Mouse (Mus musculus) right cerebral cortex, postnatal 25 days (tissue): ENCODE measurements around the gene Hoxc4.

ENCODE experiments used
- DNase-seq: peaks from one replicate; pipeline ENCODE4 v3.0.0; 2022

Hoxc4 gene

GRCm38 (mm10) chr15:103014166-103015008, 4.3 kb upstream of the Hoxc4 start:
- no peak for DNase-seq

- no peak for DNase-seq
Measured at GRCm38 (mm10) chr15:103015009-103015399, 3.7 kb upstream of the Hoxc4 start.

GRCm38 (mm10) chr15:103015406-103016166, 3.1 kb upstream of the Hoxc4 start:
- no peak for DNase-seq

GRCm38 (mm10) chr15:103020899-103021418, 2.2 kb downstream of the Hoxc4 start:
- DNase-seq: no peak

- DNase-seq: no peak
Measured at GRCm38 (mm10) chr15:103021544-103021943, 2.8 kb downstream of the Hoxc4 start.

- no peak for DNase-seq
Measured at GRCm38 (mm10) chr15:103024131-103024530, 5.4 kb downstream of the Hoxc4 start.

DNA sequence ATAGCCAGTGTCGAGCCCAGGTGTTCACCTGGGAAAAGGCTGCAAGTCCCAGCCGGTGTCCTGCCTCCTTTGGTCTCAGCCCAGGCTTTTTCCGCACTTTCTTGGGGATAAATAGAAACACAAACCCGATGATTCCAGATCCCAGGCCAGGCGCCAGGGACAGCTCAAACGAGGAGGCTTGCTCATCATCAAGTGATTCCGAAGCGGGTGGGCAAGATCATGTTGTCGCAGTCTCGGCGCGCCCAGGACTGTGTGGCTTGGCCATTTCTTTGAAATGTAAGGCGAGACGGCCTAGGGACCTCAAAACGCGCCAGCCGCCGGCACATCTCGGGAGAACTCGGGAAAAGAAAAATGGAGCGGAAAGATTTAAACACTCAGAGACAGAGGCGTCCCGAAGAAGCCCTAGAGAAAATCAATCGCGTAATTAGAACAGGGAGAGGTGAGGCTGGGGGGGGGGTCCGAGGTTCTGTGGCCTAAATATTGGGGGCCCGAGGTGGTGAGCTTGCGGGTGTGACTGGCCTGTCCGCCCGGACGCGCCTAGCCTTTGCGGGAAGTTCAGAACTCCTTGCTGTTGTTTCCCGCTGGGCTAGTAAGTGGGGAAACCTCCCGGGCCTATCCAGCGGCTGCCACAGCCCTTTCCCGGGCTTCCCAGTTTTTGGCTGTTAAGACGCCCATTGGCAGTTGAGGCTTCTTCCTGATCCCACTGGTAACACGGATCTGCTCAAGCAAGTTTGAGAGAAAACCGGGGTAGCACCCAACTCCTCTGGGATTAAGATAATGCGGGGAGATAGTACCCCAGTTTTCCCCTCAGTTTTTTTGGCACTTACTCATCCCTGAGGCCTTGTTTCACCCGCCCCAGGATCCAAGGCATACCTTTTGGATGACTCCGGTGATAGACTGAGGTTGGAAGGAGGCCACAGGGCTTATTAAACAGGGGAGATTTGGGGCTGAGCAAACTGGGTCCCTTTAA, 8.8 kb downstream of the Hoxc4 start:
- no peak for DNase-seq

DNA sequence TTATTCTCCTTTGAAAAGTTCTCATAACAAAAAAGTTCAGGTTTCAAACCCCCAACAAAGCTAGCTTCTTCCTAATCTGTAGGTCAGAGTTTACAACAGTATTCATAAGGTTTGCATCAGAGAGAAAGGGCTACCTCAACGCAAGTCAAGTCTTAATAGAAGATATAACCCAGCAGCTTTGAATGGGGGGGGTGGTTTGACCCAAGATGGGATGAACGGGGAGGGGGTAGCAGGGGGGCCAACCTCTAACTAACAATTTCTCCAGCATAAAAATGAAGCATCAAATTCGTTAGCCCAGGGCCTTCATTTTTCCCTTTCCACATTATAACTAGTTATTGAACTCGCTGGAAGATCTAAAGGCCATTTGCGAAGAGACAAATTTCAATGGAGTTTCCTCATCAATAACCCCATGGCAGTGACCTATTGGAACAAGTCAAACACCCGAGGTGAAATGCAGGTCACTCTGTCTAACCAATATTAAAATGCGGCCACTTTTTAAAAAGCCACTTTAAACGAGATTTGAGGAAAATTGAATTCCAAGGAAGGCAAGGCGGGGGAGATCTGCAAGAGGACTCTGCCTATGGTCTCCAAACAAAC, 10.3 kb downstream of the Hoxc4 start:
- no peak for DNase-seq

DNA sequence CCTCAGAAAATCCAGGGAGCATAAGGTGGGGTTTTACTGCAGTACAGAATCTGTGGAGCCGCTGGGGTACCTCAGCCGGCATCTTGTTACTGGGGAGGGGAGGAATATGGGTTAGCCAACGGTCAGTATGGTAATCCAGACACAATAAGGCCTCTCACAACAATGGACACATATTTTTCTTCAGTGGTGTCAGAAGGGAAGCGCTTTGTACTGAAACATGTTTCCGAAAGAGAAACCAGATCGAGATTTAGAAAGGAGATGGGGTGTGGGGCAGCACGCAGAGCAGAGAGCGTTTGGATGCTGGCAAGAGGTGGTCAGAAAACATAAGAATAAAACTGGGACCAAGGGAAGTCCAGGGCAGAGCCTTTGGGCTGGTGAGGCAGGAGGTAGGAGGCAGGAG, 11.4 kb downstream of the Hoxc4 start:
- no peak for DNase-seq

- DNase-seq: no peak
Measured at GRCm38 (mm10) chr15:103032167-103032566, 13.4 kb downstream of the Hoxc4 start.

DNA sequence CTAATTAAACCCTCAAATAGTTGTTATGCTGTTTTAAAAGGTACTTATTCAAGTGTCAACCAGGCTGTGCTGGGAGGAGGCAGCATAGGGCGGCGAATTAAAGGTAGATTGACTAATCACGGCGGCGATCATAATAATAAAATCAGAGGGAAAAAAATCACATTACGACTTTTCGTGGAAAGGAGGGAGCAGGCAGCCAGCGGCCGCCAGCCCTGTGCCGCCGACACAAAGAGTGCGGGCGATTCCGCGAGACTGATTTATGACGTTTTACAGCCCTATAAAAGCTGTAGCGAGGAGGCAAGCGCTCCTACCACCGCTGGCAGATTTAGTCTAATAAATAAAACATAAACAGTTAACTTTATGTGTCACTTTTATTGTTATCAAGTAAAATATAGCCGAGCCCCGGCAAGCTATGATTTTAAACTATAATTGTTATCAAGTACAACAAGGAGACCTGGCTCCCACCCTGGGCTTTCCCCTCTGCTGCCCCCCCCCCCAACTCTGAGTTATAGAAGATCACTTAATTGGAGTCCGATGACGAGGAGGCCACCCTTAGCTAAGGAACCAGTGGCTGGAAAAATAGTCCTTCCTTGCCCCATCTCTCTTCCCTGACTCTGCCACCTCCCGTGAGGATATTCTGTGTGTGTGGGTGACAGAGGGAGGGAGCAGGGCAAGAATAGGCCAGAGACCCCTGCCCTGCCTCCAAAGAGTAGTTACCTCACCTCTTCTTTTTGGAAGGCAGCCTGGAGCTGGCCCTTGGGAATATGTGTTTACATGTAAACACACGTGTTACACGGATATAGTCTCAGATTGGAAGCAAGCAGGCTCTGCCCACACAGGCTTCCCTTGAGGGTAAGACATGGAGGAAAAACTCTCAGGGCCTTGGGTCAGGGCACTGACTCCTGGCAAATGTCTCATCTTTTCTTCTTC, 14.2 kb downstream of the Hoxc4 start:
- DNase-seq: no peak

DNA sequence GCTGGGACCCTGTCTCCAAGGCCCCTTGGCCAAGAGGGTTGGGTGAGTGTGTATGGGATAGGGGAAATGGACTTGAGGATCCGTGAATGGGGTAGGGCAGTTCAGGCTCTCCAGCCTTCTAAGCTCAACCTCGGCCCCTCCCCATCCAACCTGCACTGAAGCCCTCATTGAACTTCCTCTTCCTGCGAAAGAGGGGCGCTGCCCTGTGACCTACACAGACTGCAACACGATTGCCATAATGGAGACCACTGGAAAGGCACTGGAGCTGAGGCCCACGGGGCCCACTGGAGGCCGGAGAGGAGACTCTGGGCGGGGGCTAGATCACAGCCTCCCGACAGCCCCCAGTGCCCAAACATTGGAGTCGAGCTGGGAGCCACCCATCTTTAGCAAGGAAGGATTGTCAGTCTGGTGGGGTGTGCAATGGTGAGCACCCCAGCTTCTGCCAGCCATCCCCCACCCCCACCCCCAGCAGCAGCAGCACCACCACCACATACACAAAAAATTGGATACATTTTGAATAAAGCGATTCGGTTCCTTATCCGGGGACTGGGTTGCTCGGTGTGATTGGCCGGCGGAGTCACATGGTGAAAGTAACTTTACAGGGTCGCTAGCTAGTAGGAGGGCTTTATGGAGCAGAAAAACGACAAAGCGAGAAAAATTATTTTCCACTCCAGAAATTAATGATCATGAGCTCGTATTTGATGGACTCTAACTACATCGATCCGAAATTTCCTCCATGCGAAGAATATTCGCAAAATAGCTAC, 15.5 kb downstream of the Hoxc4 start:
- DNase-seq: no peak

GRCm38 (mm10) chr15:103034807-103035547, 16.2 kb downstream of the Hoxc4 start:
- no peak for DNase-seq

GRCm38 (mm10) chr15:103035548-103035881, 16.8 kb downstream of the Hoxc4 start:
- no peak for DNase-seq

- DNase-seq: no peak
Measured at GRCm38 (mm10) chr15:103037579-103037978, 18.8 kb downstream of the Hoxc4 start.

DNA sequence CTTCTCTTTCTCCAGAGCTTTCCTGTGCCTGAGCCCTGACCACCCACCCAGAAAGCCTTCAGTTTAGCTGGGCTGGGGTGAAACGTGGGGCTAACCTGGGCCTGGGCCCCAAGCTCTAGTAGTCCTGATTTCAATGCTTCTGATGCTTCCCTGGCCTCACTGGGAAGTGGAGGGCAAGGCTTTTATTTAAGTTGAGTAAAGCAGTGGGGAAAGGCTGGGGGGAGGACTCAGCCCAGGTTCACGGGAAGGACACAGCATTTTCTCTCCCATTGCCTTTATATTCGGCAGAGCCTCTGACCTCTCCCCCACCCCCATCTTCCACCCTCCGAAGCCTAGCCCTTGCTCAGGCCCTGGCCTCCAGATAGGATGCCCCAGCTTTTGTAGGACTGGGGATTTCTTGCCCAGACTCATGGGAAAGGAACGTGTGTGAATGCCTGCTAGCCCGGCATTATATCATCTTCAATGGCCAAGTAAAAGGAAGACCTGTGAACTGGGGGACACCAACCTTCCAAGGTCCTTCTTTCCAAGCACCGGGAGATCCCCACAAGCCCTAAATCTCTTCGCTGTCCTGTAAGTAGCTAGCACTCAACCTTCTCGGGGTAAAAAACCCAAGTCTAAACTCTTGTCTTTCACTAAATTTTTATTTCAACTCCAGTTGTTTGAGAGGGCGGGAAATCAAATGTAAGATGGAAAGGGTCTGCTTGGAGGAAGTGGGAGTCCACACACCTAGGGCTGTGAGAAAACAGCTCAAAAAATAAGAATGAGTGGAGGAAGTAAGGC, 20.2 kb downstream of the Hoxc4 start:
- DNase-seq: no peak

DNA sequence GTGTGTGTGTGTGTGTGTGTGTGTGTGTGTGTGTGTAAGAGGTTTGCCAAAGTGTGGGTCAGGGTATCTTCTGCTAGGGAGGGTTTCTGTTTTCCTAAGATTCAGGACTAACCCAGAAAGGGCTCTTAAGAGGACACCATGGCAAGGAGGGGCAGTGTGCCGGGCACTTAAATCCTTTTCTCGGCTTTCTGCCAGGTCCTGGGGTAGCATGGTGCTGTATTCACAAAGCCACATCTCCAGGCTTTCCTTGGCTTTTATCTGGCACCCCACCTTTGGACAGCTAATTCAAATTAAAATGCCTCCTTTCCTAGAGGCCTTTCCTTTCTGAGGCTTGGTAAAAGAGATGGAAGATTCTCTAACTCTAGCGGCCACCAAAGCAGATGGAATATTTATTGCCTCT, 20.9 kb downstream of the Hoxc4 start:
- DNase-seq: no peak

DNA sequence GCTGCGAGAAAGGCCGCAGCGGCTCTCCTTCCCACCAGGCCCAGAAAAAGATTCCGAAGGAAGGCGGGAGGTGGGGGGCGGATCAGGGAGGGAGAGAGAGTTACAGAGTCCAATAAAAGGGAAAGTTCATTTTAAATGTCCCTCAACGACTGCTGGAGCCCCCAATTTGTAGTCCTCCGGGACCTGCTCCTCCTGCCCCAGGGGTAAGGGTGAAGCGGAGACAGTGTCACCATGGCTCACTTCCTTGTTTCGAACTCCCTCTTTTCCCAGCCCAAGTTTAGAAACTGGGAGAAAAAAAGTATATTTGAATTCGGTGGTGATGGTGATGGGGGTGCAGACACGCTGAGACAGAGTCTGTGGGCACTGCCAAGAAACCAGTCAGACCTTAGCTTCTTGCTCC, 21.9 kb downstream of the Hoxc4 start:
- DNase-seq: no peak

DNA sequence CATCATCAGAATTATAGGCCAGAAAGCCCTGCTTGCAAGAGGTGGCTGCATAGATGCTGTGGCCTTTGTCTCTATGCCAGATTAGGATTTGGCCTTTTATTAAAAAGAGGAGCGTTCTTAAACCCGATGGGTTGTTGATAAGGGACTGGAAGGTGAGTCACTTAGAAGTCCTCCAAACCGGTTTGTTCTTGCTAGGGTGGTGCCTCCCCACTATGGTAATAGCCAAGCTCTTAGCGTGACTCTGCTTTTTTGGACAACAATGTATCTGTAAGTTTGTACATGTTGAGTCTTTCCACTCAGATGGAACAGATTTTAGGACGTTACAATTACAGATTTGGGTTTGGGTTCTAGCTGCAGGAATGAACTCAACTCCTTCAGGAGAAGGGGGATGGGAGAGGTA, 22.9 kb downstream of the Hoxc4 start:
- DNase-seq: no peak
